Mouse (Mus musculus): ENCODE data around the gene Stx4a.

DNA sequence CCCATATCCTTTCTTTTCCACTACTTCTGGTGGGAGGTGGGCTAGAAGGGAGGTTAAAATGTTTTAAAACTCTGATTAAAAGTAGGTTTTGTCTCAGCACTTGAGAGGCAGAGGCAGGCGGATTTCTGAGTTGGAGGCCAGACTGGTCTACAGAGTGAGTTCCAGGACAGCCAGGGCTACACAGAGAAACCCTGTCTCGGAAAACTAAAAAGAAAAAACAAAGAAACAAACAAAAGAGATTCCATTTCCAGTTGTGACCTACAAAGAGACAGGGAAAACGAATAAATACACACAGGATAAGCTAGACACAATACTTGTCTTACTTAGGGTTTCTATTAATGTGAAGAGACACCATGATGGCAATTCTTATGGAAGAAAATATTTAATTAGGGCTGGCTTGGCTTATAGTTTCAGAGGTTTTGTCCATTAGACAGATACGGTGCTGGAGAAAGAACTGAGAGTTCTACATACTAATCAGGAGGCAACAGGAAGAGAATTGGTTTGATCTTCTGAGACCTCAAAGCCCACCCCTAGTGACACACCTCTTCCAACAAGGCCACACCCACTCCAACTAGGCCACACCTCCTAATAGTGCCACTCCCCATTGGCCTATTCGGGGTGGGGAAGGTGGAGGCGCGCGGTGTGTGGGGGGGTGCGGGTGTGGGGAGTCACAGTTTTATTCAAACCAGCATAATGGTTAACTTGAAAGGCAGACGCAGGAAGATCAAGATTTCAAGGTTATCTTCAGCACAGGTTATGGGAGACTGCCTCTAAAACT is 74.3 kb downstream of the Stx4a start:
- TF ChIP-seq CTCF (IDR thresholded peaks at IDR 0.05; ENCODE audit: low read depth) (no peak), EP300 (IDR thresholded peaks at IDR 0.05; ENCODE audit: low read depth) (no peak)
